Mouse (Mus musculus): Measurements from ENCODE around the gene Lman2. TPM values are rescaled to one million over a fixed set of nuclear protein-coding genes. Genes with fewer than 3 reads are reported as not detected.

The Lman2 gene
- polyA plus RNA-seq, 1 experiment from 2014 or later, result 45.0 TPM

DNA sequence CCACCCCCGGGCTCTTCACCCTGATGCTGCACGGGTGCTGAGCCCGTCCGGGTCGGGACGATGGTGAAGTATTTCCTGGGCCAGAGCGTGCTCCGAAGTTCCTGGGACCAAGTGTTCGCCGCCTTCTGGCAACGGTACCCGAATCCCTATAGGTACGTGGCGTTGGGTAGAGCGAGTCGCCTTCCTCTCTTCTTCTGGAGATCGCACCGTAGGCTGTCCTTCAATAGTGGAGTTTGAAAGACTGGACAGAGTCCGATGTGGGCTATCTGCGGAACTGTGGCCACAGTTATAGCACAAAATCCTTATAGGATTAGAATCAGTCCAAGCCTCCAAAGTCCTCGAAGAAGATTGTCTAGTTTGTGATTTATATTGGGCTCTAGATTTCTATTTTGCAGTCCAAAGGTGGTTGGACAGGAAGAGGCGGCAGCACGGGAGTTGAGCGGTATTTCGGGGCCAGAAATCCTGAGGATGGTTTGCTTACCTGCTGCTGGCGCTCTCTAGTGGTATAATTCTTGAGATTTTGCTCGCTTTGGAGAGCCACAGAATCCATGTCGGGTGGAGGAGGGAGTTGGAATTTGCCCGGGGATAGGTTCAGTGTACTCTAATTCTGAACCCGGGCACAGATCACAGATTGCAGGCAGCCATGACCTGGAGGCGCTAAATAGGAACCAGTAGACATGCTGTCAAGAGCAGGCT is 40.3 kb downstream of the Lman2 start:
- H3K9ac ChIP-seq (ENCODE audit: low read length), result peak overlapping the region; percentile 92
- H3K4me3 ChIP-seq (ENCODE audit: low read depth, low read length), result peak overlapping the region; percentile 93
- H3K4me2 ChIP-seq (ENCODE audit: low read length), result peak overlapping the region; percentile 96
- peak; percentile 10 for ATAC-seq
- peak; percentile 67 for DNase-seq (ENCODE audit: low spot score)
- no peaks in the 10 kb centered on the region for H3K27me3 ChIP-seq (replicated peaks; ENCODE audit: control insufficient read depth, insufficient read depth, low read length)
- H3K36me3 ChIP-seq (ENCODE audit: control insufficient read depth, insufficient read depth, low read length), result peaks cover 68% of the 10 kb centered on the region
- peaks cover 22% of the 10 kb centered on the region for H3K4me1 ChIP-seq (ENCODE audit: control insufficient read depth, insufficient read depth, low read length)
- no peaks in the 10 kb centered on the region for H3K9me3 ChIP-seq (replicated peaks; ENCODE audit: control insufficient read depth, low read length)
- 2% methylated on average over 31 of the region's 31 CpGs for WGBS
- H3K27ac ChIP-seq (ENCODE audit: low read depth, low read length), result peak overlapping the region; percentile 54

DNA sequence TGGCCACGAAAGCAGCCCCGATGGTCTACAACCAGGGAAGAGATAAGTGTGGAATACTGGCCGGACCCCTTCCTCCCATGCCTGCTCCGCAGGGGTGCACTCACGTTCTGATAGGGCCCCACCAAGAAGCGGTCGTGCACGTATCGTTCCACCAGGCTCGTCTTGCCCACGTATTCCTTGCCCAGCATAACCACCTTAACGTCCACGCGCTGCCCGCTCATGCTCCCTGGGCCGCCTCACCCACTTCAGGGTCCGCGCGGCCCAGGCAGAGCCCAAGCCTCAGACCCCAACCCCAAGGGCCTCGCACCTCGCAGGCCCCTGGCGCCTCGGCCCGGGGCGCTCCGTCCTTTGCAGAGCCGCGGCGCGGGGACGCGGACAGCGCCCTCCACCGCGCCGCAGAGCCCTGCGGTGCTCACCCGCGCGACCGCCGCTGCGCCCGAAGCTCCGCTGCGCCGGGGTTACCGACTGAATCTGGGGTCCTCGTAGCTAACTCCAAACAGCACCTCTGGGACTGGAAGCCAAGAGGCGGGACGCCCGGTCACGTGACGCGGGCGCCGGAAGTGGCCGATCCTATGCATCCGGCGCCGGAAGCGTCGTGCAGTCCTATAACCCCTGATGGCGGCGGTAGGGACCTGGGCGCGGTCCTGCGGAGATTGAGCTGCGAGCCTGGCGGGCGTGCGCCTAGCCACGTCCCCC is 41.0 kb downstream of the Lman2 start, which contains the start of gene Rab24:
Rab24 (minus strand) TSS at position 513 of the 696 bp plus-strand sequence.
- ATAC-seq, result peak; percentile 96
- WGBS, result under 1% methylated on average over 72 of the region's 73 CpGs
- DNase-seq (ENCODE audit: low spot score), result peak; percentile 95
- H3K9me3 ChIP-seq (replicated peaks; ENCODE audit: control insufficient read depth, low read length), result no peaks in the 10 kb centered on the region
- H3K4me3 ChIP-seq (ENCODE audit: low read depth, low read length), result peak within 1 kb of the TSS; percentile 93
- H3K27ac ChIP-seq (ENCODE audit: low read depth, low read length), result peak within 1 kb of the TSS; percentile 54
- H3K4me2 ChIP-seq (ENCODE audit: low read length), result peak within 1 kb of the TSS; percentile 96
- peaks cover 18% of the 10 kb centered on the region for H3K4me1 ChIP-seq (ENCODE audit: control insufficient read depth, insufficient read depth, low read length)
- peaks cover 71% of the 10 kb centered on the region for H3K36me3 ChIP-seq (ENCODE audit: control insufficient read depth, insufficient read depth, low read length)
- H3K9ac ChIP-seq (ENCODE audit: low read length), result peak within 1 kb of the TSS; percentile 92
- no peaks in the 10 kb centered on the region for H3K27me3 ChIP-seq (replicated peaks; ENCODE audit: control insufficient read depth, insufficient read depth, low read length)

DNA sequence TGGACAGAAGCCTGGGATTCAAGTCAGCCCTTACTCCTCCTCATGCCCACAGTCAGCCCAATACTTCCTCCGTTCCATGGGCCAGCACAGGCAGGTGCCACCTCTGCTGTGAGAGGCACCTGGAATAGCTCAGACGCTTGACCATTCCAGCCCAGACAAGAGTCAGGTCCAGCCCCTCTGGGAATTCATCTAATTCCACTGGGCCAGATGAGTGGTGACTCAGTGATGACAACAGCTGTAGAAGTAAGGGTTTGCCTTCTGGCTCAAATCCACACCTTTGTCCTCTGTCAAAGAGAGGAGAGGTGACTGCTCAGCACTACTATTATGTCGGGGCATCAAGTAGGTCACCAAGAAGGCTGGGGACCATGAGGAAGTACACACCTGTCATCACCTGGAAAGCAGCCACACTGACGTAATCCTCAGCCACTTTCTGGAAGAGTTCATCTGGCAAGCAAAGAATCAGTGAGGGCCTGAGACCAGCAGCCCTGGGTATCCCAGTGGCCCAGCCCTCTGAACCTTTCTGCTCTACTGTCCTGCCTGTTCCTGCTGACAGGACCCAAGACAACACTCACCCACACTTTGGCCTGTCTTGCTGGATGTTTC is 42.6 kb downstream of the Lman2 start, which contains the start of gene Prelid1:
Prelid1 (plus strand) TSS at position 570 of the 603 bp plus-strand sequence.
- H3K36me3 ChIP-seq (ENCODE audit: control insufficient read depth, insufficient read depth, low read length), result peaks cover 69% of the 10 kb centered on the region
- H3K9ac ChIP-seq (ENCODE audit: low read length), result peak within 1 kb of the TSS; percentile 92
- H3K27me3 ChIP-seq (replicated peaks; ENCODE audit: control insufficient read depth, insufficient read depth, low read length), result no peaks in the 10 kb centered on the region
- peaks cover 18% of the 10 kb centered on the region for H3K4me1 ChIP-seq (ENCODE audit: control insufficient read depth, insufficient read depth, low read length)
- no peaks in the 10 kb centered on the region for H3K9me3 ChIP-seq (replicated peaks; ENCODE audit: control insufficient read depth, low read length)
- peak within 1 kb of the TSS; percentile 53; the same call in 1 of the 2 replicates for H3K27ac ChIP-seq (ENCODE audit: low read depth, low read length)
- peak within 1 kb of the TSS; percentile 96 for H3K4me2 ChIP-seq (ENCODE audit: low read length)
- no peak for ATAC-seq
- 89% methylated on average over 4 of the region's 4 CpGs for WGBS
- peak within 1 kb of the TSS; percentile 93 for H3K4me3 ChIP-seq (ENCODE audit: low read depth, low read length)
- DNase-seq (ENCODE audit: low spot score), result no peak

DNA sequence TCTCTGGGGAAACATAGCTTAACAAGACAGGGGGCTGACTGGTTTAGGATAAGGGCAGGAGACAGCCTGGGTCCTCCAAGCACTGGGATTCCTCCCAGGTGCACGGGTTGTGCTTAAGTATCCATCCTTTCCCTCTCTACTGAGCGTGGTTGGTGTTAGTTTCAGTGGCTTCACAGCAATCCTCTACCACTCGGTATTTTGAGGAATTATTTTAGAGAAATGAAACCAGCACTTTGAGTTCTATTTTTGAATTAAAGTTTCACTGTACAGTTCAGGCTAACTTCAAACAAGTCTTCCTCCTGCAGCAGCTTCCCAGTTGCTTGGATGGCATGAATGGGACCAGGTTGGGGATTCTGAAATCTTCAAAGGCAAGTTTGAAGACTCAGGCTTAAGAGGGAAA is 44.2 kb downstream of the Lman2 start:
- Histone ChIP-seq H3K27me3 (replicated peaks; ENCODE audit: control insufficient read depth, insufficient read depth, low read length) (no peaks in the 10 kb centered on the region), H3K4me1 (ENCODE audit: control insufficient read depth, insufficient read depth, low read length) (peaks cover 18% of the 10 kb centered on the region), H3K27ac (ENCODE audit: low read depth, low read length) (no peak overlapping the region), H3K9me3 (replicated peaks; ENCODE audit: control insufficient read depth, low read length) (no peaks in the 10 kb centered on the region), H3K4me2 (ENCODE audit: low read length) (no peak overlapping the region), H3K36me3 (ENCODE audit: control insufficient read depth, insufficient read depth, low read length) (peaks cover 71% of the 10 kb centered on the region), H3K4me3 (ENCODE audit: low read depth, low read length) (no peak overlapping the region), H3K9ac (ENCODE audit: low read length) (no peak overlapping the region)
- no peak for DNase-seq (ENCODE audit: low spot score)
- ATAC-seq, result no peak
- 83% methylated on average over 3 of the region's 3 CpGs for WGBS

DNA sequence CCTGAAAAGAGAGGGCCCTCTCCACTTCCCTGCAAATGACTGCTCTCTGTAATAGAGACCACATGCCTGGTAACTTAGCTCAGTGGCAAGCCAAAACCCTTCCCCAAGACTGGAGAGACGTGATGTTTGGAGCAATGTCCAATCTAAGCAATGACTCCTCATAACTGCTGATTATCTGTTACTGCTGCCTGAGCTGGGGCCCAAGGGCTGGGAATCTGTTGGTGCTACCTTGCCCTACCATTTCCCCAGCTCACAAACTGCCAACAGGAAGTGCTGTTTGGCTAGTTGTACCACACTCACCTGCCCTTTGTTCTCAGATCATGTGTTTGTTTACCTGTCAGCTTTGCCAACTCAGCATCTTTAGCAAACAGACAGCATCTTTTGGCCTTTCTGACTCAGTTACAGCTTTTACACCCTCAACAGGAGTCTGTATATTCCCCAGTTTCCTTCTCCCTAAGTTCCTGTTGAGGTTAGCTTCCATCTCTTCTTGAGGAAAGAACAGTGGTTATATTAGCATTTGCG is 47.6 kb downstream of the Lman2 start:
- peaks cover 94% of the 10 kb centered on the region for H3K36me3 ChIP-seq (ENCODE audit: control insufficient read depth, insufficient read depth, low read length)

DNA sequence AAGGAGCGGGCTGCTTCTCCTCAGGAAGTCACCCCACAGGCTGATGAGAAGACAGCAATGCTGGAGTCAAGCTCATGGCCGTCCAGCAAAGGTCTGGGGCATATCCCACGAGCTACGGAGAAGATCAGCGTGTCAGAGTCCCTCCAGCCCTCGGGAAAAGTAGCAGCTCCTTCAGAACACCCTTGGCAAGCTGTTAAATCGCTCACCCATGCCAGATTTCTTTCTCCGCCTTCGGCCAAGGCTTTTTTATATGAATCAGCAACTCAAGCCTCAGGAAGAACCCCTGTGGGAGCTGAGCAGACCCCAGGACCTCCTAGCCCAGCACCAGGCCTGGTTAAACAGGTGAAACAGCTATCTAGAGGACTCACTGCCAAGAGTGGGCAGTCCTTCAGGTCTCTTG is 49.5 kb downstream of the Lman2 start:
- Histone ChIP-seq H3K4me1 (ENCODE audit: control insufficient read depth, insufficient read depth, low read length) (no peaks in the 10 kb centered on the region), H3K9me3 (replicated peaks; ENCODE audit: control insufficient read depth, low read length) (no peaks in the 10 kb centered on the region), H3K27ac (ENCODE audit: low read depth, low read length) (no peak overlapping the region), H3K4me3 (ENCODE audit: low read depth, low read length) (no peak overlapping the region), H3K4me2 (ENCODE audit: low read length) (no peak overlapping the region), H3K27me3 (replicated peaks; ENCODE audit: control insufficient read depth, insufficient read depth, low read length) (no peaks in the 10 kb centered on the region), H3K36me3 (ENCODE audit: control insufficient read depth, insufficient read depth, low read length) (peaks cover 89% of the 10 kb centered on the region), H3K9ac (ENCODE audit: low read length) (no peak overlapping the region)
- 88% methylated on average over 9 of the region's 9 CpGs for WGBS
- no peak for ATAC-seq
- no peak for DNase-seq (ENCODE audit: low spot score)

More for the DNA sequence above, 47.6 kb downstream of the Lman2 start:
- Histone ChIP-seq H3K9ac (ENCODE audit: low read length) (no peak overlapping the region), H3K9me3 (replicated peaks; ENCODE audit: control insufficient read depth, low read length) (no peaks in the 10 kb centered on the region), H3K4me1 (ENCODE audit: control insufficient read depth, insufficient read depth, low read length) (no peaks in the 10 kb centered on the region), H3K27me3 (replicated peaks; ENCODE audit: control insufficient read depth, insufficient read depth, low read length) (no peaks in the 10 kb centered on the region), H3K27ac (ENCODE audit: low read depth, low read length) (no peak overlapping the region), H3K4me2 (ENCODE audit: low read length) (no peak overlapping the region), H3K4me3 (ENCODE audit: low read depth, low read length) (no peak overlapping the region)
- ATAC-seq (no peak), DNase-seq (ENCODE audit: low spot score) (no peak)
- 88% methylated on average over 2 of the region's 2 CpGs for WGBS

DNA sequence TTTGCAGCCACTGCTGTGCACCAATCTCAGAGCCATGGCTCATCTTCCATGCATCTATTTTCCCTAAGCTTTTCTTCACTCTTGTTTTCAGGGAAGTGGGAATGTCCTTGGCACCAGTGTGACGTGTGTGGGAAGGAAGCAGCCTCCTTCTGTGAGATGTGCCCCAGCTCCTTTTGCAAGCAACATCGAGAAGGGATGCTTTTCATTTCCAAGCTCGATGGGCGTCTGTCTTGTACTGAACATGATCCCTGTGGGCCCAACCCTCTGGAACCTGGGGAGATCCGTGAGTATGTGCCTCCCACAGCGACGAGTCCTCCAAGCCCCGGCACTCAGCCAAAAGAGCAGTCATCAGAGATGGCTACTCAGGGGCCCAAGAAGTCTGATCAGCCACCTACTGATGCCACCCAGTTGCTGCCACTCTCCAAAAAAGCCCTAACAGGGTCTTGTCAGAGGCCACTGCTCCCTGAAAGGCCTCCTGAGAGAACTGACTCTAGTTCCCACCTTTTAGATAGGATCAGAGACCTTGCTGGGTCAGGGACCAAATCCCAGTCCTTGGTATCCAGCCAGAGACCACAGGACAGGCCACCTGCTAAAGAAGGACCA is 50.5 kb downstream of the Lman2 start:
- Histone ChIP-seq H3K27me3 (replicated peaks; ENCODE audit: control insufficient read depth, insufficient read depth, low read length) (no peaks in the 10 kb centered on the region), H3K9me3 (replicated peaks; ENCODE audit: control insufficient read depth, low read length) (no peaks in the 10 kb centered on the region), H3K36me3 (ENCODE audit: control insufficient read depth, insufficient read depth, low read length) (peaks cover 88% of the 10 kb centered on the region), H3K4me3 (ENCODE audit: low read depth, low read length) (no peak overlapping the region), H3K27ac (ENCODE audit: low read depth, low read length) (no peak overlapping the region), H3K4me2 (ENCODE audit: low read length) (no peak overlapping the region), H3K9ac (ENCODE audit: low read length) (no peak overlapping the region), H3K4me1 (ENCODE audit: control insufficient read depth, insufficient read depth, low read length) (no peaks in the 10 kb centered on the region)
- DNase-seq (ENCODE audit: low spot score) (no peak), ATAC-seq (no peak)
- 91% methylated on average over 8 of the region's 8 CpGs for WGBS

DNA sequence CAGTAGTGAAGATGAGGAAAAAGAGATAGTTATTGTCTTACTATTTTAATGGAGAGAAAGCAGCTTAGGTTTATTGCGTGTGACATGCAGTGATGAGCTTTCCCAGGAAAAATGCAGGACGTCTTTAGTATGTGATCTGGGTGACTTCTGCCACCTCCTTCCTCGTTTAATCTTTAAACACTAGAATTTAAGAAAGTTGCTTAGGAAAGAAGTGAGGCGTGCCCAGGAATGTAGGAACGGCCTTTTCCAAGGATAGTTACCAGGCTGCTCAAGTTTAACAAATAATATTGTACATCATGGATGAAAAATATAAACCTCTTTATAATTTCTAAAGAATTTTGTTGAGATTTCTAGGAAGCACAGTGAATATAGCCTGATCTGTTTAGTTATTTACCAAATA is 61.7 kb downstream of the Lman2 start:
- Histone ChIP-seq H3K36me3 (ENCODE audit: control insufficient read depth, insufficient read depth, low read length) (peaks cover 87% of the 10 kb centered on the region), H3K9ac (ENCODE audit: low read length) (no peak overlapping the region), H3K4me2 (ENCODE audit: low read length) (no peak overlapping the region), H3K4me3 (ENCODE audit: low read depth, low read length) (no peak overlapping the region), H3K27ac (ENCODE audit: low read depth, low read length) (no peak overlapping the region), H3K9me3 (replicated peaks; ENCODE audit: control insufficient read depth, low read length) (no peaks in the 10 kb centered on the region), H3K4me1 (ENCODE audit: control insufficient read depth, insufficient read depth, low read length) (no peaks in the 10 kb centered on the region), H3K27me3 (replicated peaks; ENCODE audit: control insufficient read depth, insufficient read depth, low read length) (no peaks in the 10 kb centered on the region)
- DNase-seq (ENCODE audit: low spot score) (no peak), ATAC-seq (no peak)
- WGBS, result 93% methylated on average over 5 of the region's 5 CpGs
